Mouse (Mus musculus) retina, postnatal 1 day (tissue): Measurements from ENCODE around the gene Bola2.
"Not testable (repeated sequence)": the region's sequence is repeated elsewhere in the genome, so short reads cannot be mapped to it uniquely, and the experiment has no call there.

Experiments
- DNase-seq: peaks from one replicate; pipeline ENCODE4 v3.0.0-alpha.2; 2012

The Bola2 gene

GRCm38 (mm10) chr7:126711910-126712309 lies 16.7 kb downstream of the Bola2 start:
- DNase-seq = no peak

- DNase-seq = no peak
Measured at GRCm38 (mm10) chr7:126715679-126716078, 20.5 kb downstream of the Bola2 start.

GRCm38 (mm10) chr7:126717566-126717965 lies 22.4 kb downstream of the Bola2 start:
- no peak for DNase-seq

- no peak for DNase-seq
Measured at GRCm38 (mm10) chr7:126718787-126719337, 23.7 kb downstream of the Bola2 start.

- DNase-seq = no peak
Measured at GRCm38 (mm10) chr7:126721635-126722034, 26.4 kb downstream of the Bola2 start.

DNA sequence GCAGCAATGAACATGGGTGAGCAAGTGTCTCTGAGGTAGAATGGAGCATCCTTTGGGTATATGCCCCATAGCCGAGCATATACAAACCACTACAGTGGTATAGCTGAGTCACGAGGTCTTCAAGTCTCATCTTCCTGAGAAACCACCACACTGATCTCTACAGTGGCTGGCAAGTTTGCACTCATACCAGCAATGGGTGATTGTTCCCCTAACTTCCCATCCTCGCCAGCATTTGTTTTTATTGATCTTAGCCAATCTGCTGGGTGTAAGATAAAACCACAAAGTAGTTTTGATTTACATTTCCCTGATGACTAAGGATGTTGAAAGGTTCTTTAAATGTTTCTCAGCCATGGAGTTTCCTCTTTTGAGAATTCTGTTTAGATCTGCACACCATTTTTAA lies 29.9 kb downstream of the Bola2 start:
- no peak for DNase-seq

GRCm38 (mm10) chr7:126725667-126726066 lies 30.5 kb downstream of the Bola2 start:
- no peak for DNase-seq

DNA sequence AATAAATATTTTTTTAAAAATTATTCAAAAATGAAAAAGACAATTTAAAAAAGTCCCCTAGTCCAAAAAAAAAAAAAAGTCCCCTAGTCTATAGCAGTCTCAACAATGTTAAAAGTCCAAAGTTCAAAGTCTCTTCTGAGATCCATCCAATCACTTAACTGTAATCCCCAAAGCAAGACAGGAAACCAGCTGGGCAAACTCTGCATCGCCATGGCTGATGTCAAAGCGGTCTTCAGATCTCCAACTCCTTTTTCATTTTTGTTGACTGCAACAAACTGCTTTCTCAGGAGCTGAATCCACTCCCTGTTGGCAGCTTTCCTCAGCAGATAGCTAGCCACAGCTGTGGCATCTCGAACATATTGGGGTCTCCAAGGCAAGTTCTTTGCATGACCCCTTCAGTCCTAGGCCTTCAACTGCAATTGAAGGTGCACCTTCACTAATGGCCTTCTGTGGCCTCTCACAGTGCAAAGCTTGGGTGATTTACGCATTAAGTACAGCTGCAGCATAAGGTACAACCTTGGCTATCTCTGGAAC lies 35.1 kb downstream of the Bola2 start:
- not testable (repeated sequence) for DNase-seq

DNA sequence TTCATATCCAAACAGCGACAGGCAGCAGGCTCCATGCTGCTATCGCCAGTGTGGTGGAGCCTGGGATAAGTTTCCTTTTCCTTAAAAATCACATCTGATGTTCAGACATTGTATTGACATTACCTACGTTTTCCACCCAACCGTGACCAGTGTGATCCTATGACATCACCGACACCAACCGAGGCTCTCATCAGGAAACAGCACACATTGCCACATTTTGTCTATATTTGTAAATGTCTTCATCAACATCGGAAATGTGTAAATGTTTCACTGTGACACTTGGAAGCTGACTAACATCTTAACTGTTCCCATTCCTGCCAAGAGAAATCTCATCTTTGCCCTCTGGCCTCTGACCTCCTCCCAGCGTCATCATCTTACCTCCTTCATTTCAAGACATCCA lies 40.9 kb downstream of the Bola2 start:
- DNase-seq = no peak

DNA sequence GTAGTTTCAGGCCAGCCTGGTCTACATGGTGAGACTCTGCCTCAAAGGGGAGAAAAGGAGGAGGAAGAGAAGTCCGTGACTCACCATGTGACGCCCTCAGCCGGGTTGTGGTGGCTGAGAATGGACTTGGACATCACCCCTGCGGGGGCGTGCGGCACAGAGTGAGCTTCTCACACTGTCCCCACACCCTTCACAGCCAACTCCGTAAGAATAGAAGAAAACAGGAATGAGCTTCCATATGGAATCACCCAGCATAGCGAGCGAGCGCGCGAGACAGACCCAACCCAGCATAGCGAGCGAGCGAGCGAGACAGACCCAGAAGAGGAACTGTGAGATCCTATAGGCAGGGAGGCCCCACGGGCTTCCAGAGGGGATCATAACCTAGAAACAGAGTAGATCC lies 44.4 kb downstream of the Bola2 start:
- DNase-seq = no peak

GRCm38 (mm10) chr7:126740132-126740735 lies 45.0 kb downstream of the Bola2 start:
- DNase-seq = peak; percentile 37

DNA sequence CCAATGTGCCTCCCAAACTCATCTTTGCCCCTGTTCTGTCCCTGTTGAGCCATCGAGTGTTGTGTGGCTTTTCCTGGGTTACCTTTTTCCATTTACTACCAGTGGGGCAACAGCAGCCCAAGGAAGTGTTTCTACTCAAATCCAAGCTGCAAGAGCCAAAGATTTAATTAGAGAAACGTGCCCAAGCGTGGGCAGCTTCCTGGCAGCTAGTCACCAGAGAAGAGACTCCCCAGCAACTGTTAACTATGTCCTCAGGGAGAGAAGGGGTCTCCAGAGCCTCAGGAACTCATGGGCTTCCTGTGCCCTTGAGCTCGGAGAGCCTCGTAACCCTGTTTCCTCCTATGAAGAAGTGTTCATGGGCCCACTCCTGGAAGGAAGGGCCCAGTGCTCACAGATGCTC lies 45.8 kb downstream of the Bola2 start:
- DNase-seq = no peak

GRCm38 (mm10) chr7:126741452-126741851 lies 46.3 kb downstream of the Bola2 start:
- DNase-seq = no peak

DNA sequence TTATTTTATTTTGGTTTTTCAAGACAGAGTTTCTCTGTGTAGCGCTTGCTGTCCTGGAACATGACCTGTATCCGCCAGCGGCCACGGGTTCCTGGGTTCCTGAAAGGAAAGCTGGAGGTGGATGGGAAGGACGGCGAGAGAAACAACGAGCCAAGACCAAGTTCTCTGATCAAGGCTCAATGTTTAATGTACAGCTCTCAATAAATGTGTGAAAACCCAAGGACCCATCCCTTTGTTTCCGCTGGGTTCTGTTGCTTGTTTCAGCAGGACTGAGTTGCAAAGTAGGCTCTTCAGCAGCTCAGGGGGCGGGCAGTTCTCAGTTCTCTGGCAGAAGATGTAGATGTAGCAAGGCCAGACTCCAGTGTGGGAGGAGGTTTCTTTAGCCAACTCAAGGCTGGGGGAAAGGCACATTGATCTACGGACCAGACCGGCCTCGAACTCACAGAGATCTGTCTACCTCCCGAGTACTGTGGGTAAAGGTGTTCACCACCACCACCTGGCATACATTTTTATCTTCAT lies 46.8 kb downstream of the Bola2 start:
- no peak for DNase-seq

GRCm38 (mm10) chr7:126746066-126746465 lies 50.9 kb downstream of the Bola2 start:
- DNase-seq = no peak

- DNase-seq = no peak
Measured at GRCm38 (mm10) chr7:126746798-126747197, 51.6 kb downstream of the Bola2 start.

- DNase-seq = no peak
Measured at GRCm38 (mm10) chr7:126748824-126749223, 53.6 kb downstream of the Bola2 start.
